Mouse (Mus musculus): ENCODE results near the gene Smad1. TPM values are rescaled to one million over a fixed set of nuclear protein-coding genes. Genes with fewer than 3 reads are reported as not detected.
A peak's percentile ranks its signal among the peaks of the same experiment; 100 is the strongest.

The Smad1 gene
- polyA plus RNA-seq, 1 experiment = 32.8 TPM

DNA sequence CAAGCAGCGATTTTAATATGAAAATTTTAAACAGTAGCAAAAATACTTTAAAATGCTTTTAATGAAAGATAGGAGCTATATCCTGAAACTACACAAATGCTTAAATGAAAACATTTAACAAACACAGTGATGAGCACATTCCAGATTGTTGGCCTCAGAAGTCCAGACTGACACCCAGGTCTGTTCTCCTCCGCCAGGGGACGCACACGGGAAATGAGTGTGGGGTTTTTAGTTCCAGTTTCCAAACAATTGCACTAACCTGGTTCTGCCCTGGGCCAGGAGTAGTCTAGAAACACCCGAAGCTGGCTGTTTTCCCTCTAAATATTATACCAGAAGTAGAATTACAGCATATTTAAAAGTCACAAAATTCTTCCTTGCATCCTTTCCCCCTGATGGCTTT lies 99.6 kb downstream of the Smad1 start:
- no peaks in the 10 kb centered on the region for H3K27me3 ChIP-seq (ENCODE audit: control insufficient read depth, insufficient read depth, low read length)
- H3K4me1 ChIP-seq (ENCODE audit: control insufficient read depth, insufficient read depth, low read length) = no peaks in the 10 kb centered on the region; the same call in 1 of the 2 replicates
- TF ChIP-seq CTCF (IDR thresholded peaks at IDR 0.05; ENCODE audit: control insufficient read depth, insufficient read depth, insufficient replicate concordance, low read depth, low read length) (no peak), POLR2A (IDR thresholded peaks at IDR 0.05; ENCODE audit: control insufficient read depth, low read depth, low read length) (no peak)
- 0 out of 2 replicates have a peak, but pooled peaks cover 2% of the 10 kb centered on the region for H3K36me3 ChIP-seq (ENCODE audit: control insufficient read depth, insufficient read depth, low read length)
- H3K27ac ChIP-seq (ENCODE audit: control insufficient read depth, insufficient read depth, low read depth, low read length) = no peak overlapping the region
- H3K4me3 ChIP-seq (ENCODE audit: control insufficient read depth, low read depth, low read length) = no peak overlapping the region

DNA sequence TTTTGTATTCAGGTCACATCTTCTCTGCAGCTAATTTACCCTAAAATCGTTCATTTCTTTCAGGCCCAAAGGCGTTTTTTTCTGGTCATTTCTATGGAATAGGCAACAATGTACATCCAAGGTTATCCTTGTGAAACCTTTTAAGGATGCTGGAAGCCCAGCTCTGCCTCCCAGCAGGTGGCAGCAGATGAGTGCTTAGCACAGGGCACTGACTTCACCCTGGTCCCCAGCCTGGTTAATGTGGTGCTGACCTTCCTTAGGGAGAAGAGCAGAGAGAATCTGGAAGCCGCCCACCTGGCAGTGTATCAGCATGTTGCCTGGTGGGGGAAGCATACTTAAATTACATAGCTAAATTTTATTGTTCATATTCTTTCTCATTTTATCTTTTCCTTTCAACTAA lies 101.6 kb downstream of the Smad1 start:
- Histone ChIP-seq H3K36me3 (ENCODE audit: control insufficient read depth, insufficient read depth, low read length) (0 out of 2 replicates have a peak, but pooled peaks cover 2% of the 10 kb centered on the region), H3K4me3 (ENCODE audit: control insufficient read depth, low read depth, low read length) (no peak overlapping the region), H3K27me3 (ENCODE audit: control insufficient read depth, insufficient read depth, low read length) (no peaks in the 10 kb centered on the region), H3K27ac (ENCODE audit: control insufficient read depth, insufficient read depth, low read depth, low read length) (no peak overlapping the region), H3K4me1 (ENCODE audit: control insufficient read depth, insufficient read depth, low read length) (no peaks in the 10 kb centered on the region; the same call in 1 of the 2 replicates)
- TF ChIP-seq CTCF (IDR thresholded peaks at IDR 0.05; ENCODE audit: control insufficient read depth, insufficient read depth, insufficient replicate concordance, low read depth, low read length) (peak; percentile 63; the same call in 1 of the 2 replicates), POLR2A (IDR thresholded peaks at IDR 0.05; ENCODE audit: control insufficient read depth, low read depth, low read length) (no peak)

DNA sequence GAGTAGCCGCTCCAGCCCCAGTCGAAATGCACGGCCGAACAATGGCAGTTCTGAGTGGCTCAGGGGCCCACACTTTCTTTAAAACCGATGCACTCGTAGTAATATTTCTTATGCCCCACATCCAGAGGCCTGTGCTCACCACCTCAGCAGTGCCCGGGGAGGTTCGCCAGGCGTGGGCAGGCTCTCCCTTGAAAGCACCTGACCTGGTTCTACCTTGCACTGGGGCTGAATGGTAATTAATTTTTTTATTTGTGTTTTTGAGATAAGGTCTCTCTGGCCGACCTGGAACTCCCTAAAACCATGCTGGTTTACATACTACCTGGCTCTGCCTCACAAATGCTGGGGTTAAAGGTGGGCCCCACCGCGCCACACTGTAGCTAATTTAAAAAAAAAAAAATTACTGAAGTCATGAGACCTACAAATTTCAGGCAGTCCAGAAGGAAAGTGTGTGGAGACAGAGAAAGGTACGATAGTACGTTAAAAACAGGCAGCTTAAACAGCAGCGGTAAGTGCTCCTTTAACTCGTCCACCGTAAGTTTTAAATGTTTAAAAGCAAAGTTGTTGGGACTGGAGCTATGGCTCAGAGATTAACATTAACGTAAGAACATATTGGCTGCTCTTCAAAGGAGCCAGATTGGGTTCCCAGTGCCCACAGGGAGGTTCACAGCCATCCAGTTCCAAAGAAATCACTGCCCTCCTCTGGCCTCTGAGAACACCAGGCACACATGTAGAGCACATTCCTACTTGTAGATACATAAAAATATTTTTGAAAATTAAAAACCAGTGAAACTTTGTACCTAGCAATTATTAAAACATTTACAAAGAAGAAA lies 103.8 kb downstream of the Smad1 start:
- H3K4me1 ChIP-seq (ENCODE audit: control insufficient read depth, insufficient read depth, low read length) = no peaks in the 10 kb centered on the region; the same call in 1 of the 2 replicates
- TF ChIP-seq CTCF (IDR thresholded peaks at IDR 0.05; ENCODE audit: control insufficient read depth, insufficient read depth, insufficient replicate concordance, low read depth, low read length) (no peak), POLR2A (IDR thresholded peaks at IDR 0.05; ENCODE audit: control insufficient read depth, low read depth, low read length) (no peak)
- H3K27ac ChIP-seq (ENCODE audit: control insufficient read depth, insufficient read depth, low read depth, low read length) = peak overlapping the region; percentile 92
- H3K4me3 ChIP-seq (ENCODE audit: control insufficient read depth, low read depth, low read length) = peak overlapping the region; percentile 94
- no peaks in the 10 kb centered on the region for H3K27me3 ChIP-seq (ENCODE audit: control insufficient read depth, insufficient read depth, low read length)
- 0 out of 2 replicates have a peak, but pooled peaks cover 2% of the 10 kb centered on the region for H3K36me3 ChIP-seq (ENCODE audit: control insufficient read depth, insufficient read depth, low read length)

DNA sequence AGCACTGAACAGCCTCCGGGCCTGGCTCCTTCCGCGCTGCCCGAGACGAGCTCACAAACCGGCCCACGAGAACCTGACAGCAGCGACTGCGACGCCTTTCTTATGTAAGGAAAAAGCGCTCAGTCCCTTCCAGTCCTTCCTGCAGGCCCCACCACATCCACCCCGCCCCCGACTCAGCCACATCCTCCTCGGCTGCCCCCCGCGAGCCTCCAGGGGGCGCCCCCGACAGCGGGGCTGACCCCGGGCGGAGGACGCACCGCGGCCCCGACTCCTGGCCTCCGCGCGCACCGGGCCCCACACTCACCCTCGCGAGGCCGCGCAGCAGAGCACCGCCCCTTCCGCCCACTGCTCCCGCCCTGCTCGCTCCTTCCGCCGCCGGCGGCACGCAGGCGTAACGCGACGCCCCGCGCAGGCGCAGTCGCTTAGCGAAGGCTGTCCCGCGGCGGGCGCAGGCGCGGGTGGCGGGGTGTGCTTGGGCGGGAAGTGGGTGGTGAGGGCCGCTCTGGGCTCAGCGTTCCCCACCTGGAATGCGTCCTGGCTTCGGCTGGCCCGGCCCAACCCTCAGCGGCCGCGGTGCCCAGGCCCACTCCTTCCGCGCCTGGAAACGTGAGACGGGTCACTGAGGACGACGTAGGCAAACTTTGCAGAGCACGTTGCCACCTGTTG lies 104.6 kb downstream of the Smad1 start, which contains the start of gene Mmaa:
TSS of gene Mmaa (minus strand) at position 328 of the 666 bp plus-strand sequence.
- Histone ChIP-seq H3K36me3 (ENCODE audit: control insufficient read depth, insufficient read depth, low read length) (0 out of 2 replicates have a peak, but pooled peaks cover 2% of the 10 kb centered on the region), H3K4me1 (ENCODE audit: control insufficient read depth, insufficient read depth, low read length) (no peaks in the 10 kb centered on the region; the same call in 1 of the 2 replicates), H3K27ac (ENCODE audit: control insufficient read depth, insufficient read depth, low read depth, low read length) (peak within 1 kb of the TSS; percentile 92), H3K4me3 (ENCODE audit: control insufficient read depth, low read depth, low read length) (peak within 1 kb of the TSS; percentile 94), H3K27me3 (ENCODE audit: control insufficient read depth, insufficient read depth, low read length) (no peaks in the 10 kb centered on the region)
- TF ChIP-seq CTCF (IDR thresholded peaks at IDR 0.05; ENCODE audit: control insufficient read depth, insufficient read depth, insufficient replicate concordance, low read depth, low read length) = no peak
- TF ChIP-seq POLR2A (IDR thresholded peaks at IDR 0.05; ENCODE audit: control insufficient read depth, low read depth, low read length) = peak; percentile 88

DNA sequence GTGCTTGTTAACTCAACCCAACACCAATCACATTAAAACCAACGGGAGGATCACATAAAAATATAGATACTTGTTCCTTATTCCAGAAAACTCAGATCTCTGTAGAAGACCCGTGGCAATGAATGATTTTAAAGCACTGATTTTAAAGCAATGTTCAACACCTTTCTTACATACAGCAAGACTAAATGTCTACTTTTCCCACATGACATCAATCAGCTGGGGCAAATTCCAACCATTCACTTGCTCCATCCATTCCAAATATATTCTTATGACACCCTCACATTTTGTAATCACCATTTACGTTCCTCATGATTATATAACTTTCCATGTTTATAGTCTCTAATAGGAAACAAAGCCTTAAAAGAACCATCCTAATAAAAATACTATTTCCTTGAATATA lies 105.5 kb downstream of the Smad1 start:
- H3K27ac ChIP-seq (ENCODE audit: control insufficient read depth, insufficient read depth, low read depth, low read length) = no peak overlapping the region
- H3K4me1 ChIP-seq (ENCODE audit: control insufficient read depth, insufficient read depth, low read length) = no peaks in the 10 kb centered on the region; the same call in 1 of the 2 replicates
- TF ChIP-seq POLR2A (IDR thresholded peaks at IDR 0.05; ENCODE audit: control insufficient read depth, low read depth, low read length) (no peak), CTCF (IDR thresholded peaks at IDR 0.05; ENCODE audit: control insufficient read depth, insufficient read depth, insufficient replicate concordance, low read depth, low read length) (no peak)
- no peaks in the 10 kb centered on the region for H3K27me3 ChIP-seq (ENCODE audit: control insufficient read depth, insufficient read depth, low read length)
- no peak overlapping the region for H3K4me3 ChIP-seq (ENCODE audit: control insufficient read depth, low read depth, low read length)
- 0 out of 2 replicates have a peak, but pooled peaks cover 2% of the 10 kb centered on the region for H3K36me3 ChIP-seq (ENCODE audit: control insufficient read depth, insufficient read depth, low read length)

- H3K27ac ChIP-seq (ENCODE audit: control insufficient read depth, insufficient read depth, low read depth, low read length) = no peak overlapping the region
- H3K4me3 ChIP-seq (ENCODE audit: control insufficient read depth, low read depth, low read length) = no peak overlapping the region
- no peaks in the 10 kb centered on the region for H3K27me3 ChIP-seq (ENCODE audit: control insufficient read depth, insufficient read depth, low read length)
- H3K4me1 ChIP-seq (ENCODE audit: control insufficient read depth, insufficient read depth, low read length) = no peaks in the 10 kb centered on the region; the same call in 1 of the 2 replicates
- TF ChIP-seq CTCF (IDR thresholded peaks at IDR 0.05; ENCODE audit: control insufficient read depth, insufficient read depth, insufficient replicate concordance, low read depth, low read length) (no peak), POLR2A (IDR thresholded peaks at IDR 0.05; ENCODE audit: control insufficient read depth, low read depth, low read length) (no peak)
- H3K36me3 ChIP-seq (ENCODE audit: control insufficient read depth, insufficient read depth, low read length) = no peaks in the 10 kb centered on the region
Measured at GRCm38 (mm10) chr8:79292712-79293264, 106.5 kb downstream of the Smad1 start.

DNA sequence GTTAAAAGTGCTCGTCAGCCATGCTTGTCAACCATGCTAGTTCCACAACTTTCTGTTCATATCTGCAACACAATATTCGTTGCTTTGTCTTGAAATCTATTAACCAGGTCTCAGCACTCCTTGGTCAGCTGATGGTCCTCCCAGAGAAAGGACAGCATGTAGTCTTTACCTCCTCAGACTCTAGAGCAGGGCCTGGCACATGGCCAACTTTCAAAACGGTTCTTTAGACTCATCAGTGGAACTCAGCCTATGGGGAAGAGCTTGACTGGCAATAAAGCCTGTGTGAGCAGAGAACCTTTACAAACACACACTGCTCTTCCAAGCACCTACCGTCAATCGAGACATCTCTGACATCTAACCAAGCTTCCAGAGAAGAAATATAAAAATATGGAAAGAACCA lies 109.7 kb downstream of the Smad1 start:
- no peaks in the 10 kb centered on the region for H3K36me3 ChIP-seq (ENCODE audit: control insufficient read depth, insufficient read depth, low read length)
- H3K4me3 ChIP-seq (ENCODE audit: control insufficient read depth, low read depth, low read length) = no peak overlapping the region
- TF ChIP-seq POLR2A (IDR thresholded peaks at IDR 0.05; ENCODE audit: control insufficient read depth, low read depth, low read length) (no peak), CTCF (IDR thresholded peaks at IDR 0.05; ENCODE audit: control insufficient read depth, insufficient read depth, insufficient replicate concordance, low read depth, low read length) (no peak)

More for the DNA sequence above, 109.7 kb downstream of the Smad1 start:
- no peaks in the 10 kb centered on the region for H3K4me1 ChIP-seq (ENCODE audit: control insufficient read depth, insufficient read depth, low read length)
- no peak overlapping the region for H3K27ac ChIP-seq (ENCODE audit: control insufficient read depth, insufficient read depth, low read depth, low read length)
- no peaks in the 10 kb centered on the region for H3K27me3 ChIP-seq (ENCODE audit: control insufficient read depth, insufficient read depth, low read length)

Measured in testis, adult 2 months (tissue).